ENCODE assay signal across 22 mouse cellular contexts in genomic region chr2:84705295-84705694, GRCm38 (mm10). TPM values are rescaled to one million over a fixed set of nuclear protein-coding genes. Genes with fewer than 3 reads are reported as not detected.
DNase-seq lines count a peak whose midpoint lies in the region; ATAC-seq and TF ChIP-seq lines count a peak whose summit lies in the region.
"Had no signal": no experiment of that assay in that cellular context is flagged by ENCODE, and none has a peak within 500 bp of the region (broad histone marks: within the 10 kb centered on the region; RNA-seq: fewer than 3 reads in every experiment).

No protein-coding gene starts in this region.

- no peak for TF ChIP-seq EP300 in liver, postnatal 0 days (IDR thresholded peaks at IDR 0.05; ENCODE audit: low read depth)
- peak in 1 of 2 experiments; percentile 24; a peak in 2 of 4 replicates for TF ChIP-seq EP300 in MEL (IDR thresholded peaks at IDR 0.05; ENCODE audit: low read depth in 1 of 2, low read length in 2 of 2)

- H3K4me3 ChIP-seq in liver, embryonic 12.5 days = no peak overlapping the region
- H3K4me3 ChIP-seq in liver, postnatal 0 days (ENCODE audit: low read depth, low read length) = no peak overlapping the region
- no peak overlapping the region for H3K4me3 ChIP-seq in MEL (ENCODE audit: control insufficient read depth in 1 of 2, insufficient read depth in 1 of 2, low read depth in 2 of 2, low read length in 2 of 2)
- no peak overlapping the region for H3K4me3 ChIP-seq in stomach, embryonic 16.5 days (replicated peaks; ENCODE audit: low read length)
- no peak overlapping the region for H3K4me3 ChIP-seq in midbrain, embryonic 15.5 days
- no peak overlapping the region for H3K4me3 ChIP-seq in limb, embryonic 10.5 days
- H3K4me3 ChIP-seq: gastrocnemius, adult 2 months; heart, adult 2 months; heart, embryonic 15.5 days; megakaryocyte, embryonic 14.5 days had no signal

- WGBS in liver, embryonic 12.5 days (ENCODE audit: insufficient replicate concordance) = 71% methylated on average over 1 of the region's 1 CpGs
- WGBS in liver, postnatal 0 days (ENCODE audit: insufficient replicate concordance) = 70% methylated on average over 1 of the region's 1 CpGs
- WGBS in stomach, embryonic 16.5 days = 81% methylated on average over 1 of the region's 1 CpGs
- 91% methylated on average over 1 of the region's 1 CpGs for WGBS in midbrain, embryonic 15.5 days
- WGBS in limb, embryonic 10.5 days = 83% methylated on average over 1 of the region's 1 CpGs

- H3K27ac ChIP-seq in liver, embryonic 12.5 days = no peak overlapping the region
- no peak overlapping the region for H3K27ac ChIP-seq in liver, postnatal 0 days (ENCODE audit: low read depth)
- no peak overlapping the region for H3K27ac ChIP-seq in MEL (ENCODE audit: control insufficient read depth, low read depth, low read length)
- H3K27ac ChIP-seq in stomach, embryonic 16.5 days (ENCODE audit: low read length) = peak overlapping the region; percentile 86
- no peak overlapping the region for H3K27ac ChIP-seq in midbrain, embryonic 15.5 days
- no peak overlapping the region for H3K27ac ChIP-seq in limb, embryonic 10.5 days
- H3K27ac ChIP-seq: gastrocnemius, adult 2 months; heart, adult 2 months; heart, embryonic 15.5 days had no signal

- ATAC-seq in liver, embryonic 12.5 days = 0 out of 2 replicates have a peak, but pooled peaks have one; percentile 46
- no peak for ATAC-seq in liver, postnatal 0 days
- ATAC-seq in hematopoietic stem cell, adult 5-6 weeks (replicated peaks in 1 of 2; ENCODE audit: insufficient read depth in 1 of 2, low FRiP score in 2 of 2, low TSS enrichment in 1 of 2, low read depth in 1 of 2, poor library complexity in 2 of 2, severe bottlenecking in 2 of 2) = peak; percentile 12 to 36; a peak in 1 of 4 replicates
- ATAC-seq in stomach, embryonic 16.5 days (ENCODE audit: insufficient read depth, low FRiP score) = peak; percentile 64; the same call in 1 of the 2 replicates
- no peak for ATAC-seq in midbrain, embryonic 15.5 days (replicated peaks)
- ATAC-seq: forebrain, embryonic 16.5 days had no signal

- H3K4me2 ChIP-seq in liver, embryonic 12.5 days = no peak overlapping the region
- no peak overlapping the region for H3K4me2 ChIP-seq in liver, postnatal 0 days (ENCODE audit: low read depth, low read length)
- peak overlapping the region; percentile 25; the same call in 1 of the 2 replicates for H3K4me2 ChIP-seq in stomach, embryonic 16.5 days (ENCODE audit: low read depth, low read length)
- H3K4me2 ChIP-seq in midbrain, embryonic 15.5 days = no peak overlapping the region
- H3K4me2 ChIP-seq: heart, embryonic 15.5 days had no signal

- H3K4me1 ChIP-seq in liver, embryonic 12.5 days = peaks cover 45% of the 10 kb centered on the region
- peaks cover 12% of the 10 kb centered on the region for H3K4me1 ChIP-seq in liver, postnatal 0 days (ENCODE audit: insufficient read depth)
- peaks cover 14 to 21% of the 10 kb centered on the region in 2 experiments for H3K4me1 ChIP-seq in MEL (ENCODE audit: control insufficient read depth in 1 of 2, insufficient read depth in 2 of 2, low read length in 2 of 2)
- H3K4me1 ChIP-seq in stomach, embryonic 16.5 days (ENCODE audit: control insufficient read depth, insufficient read depth, low read length) = 0 out of 2 replicates have a peak, but pooled peaks cover 4% of the 10 kb centered on the region
- H3K4me1 ChIP-seq in midbrain, embryonic 15.5 days = peaks cover 19% of the 10 kb centered on the region
- H3K4me1 ChIP-seq in limb, embryonic 10.5 days = peaks cover 6% of the 10 kb centered on the region

- H3K36me3 ChIP-seq in liver, embryonic 12.5 days = peaks cover 91% of the 10 kb centered on the region
- H3K36me3 ChIP-seq in liver, postnatal 0 days (replicated peaks; ENCODE audit: insufficient read depth, low read length) = peaks cover 59% of the 10 kb centered on the region
- H3K36me3 ChIP-seq in MEL (ENCODE audit: control insufficient read depth in 1 of 2, insufficient read depth in 2 of 2, low read length in 2 of 2) = peaks cover 10 to 55% of the 10 kb centered on the region in 2 experiments
- no peaks in the 10 kb centered on the region for H3K36me3 ChIP-seq in stomach, embryonic 16.5 days (ENCODE audit: control insufficient read depth, insufficient read depth, low read length)
- H3K36me3 ChIP-seq in midbrain, embryonic 15.5 days (replicated peaks) = peaks cover 13% of the 10 kb centered on the region
- H3K36me3 ChIP-seq in limb, embryonic 10.5 days = peaks cover 97% of the 10 kb centered on the region

- H3K9ac ChIP-seq in liver, embryonic 12.5 days = no peak overlapping the region
- no peak overlapping the region for H3K9ac ChIP-seq in liver, postnatal 0 days (replicated peaks)
- no peak overlapping the region for H3K9ac ChIP-seq in MEL (ENCODE audit: control insufficient read depth, low read depth, low read length, poor library complexity, severe bottlenecking)
- H3K9ac ChIP-seq in stomach, embryonic 16.5 days (ENCODE audit: low read length) = no peak overlapping the region
- no peak overlapping the region for H3K9ac ChIP-seq in midbrain, embryonic 15.5 days
- H3K9ac ChIP-seq: heart, embryonic 15.5 days had no signal

- no peaks in the 10 kb centered on the region for H3K27me3 ChIP-seq in liver, embryonic 12.5 days (replicated peaks)
- H3K27me3 ChIP-seq in liver, postnatal 0 days (ENCODE audit: insufficient read depth, low read length) = no peaks in the 10 kb centered on the region
- no peaks in the 10 kb centered on the region for H3K27me3 ChIP-seq in MEL (ENCODE audit: control insufficient read depth in 1 of 2, insufficient read depth in 2 of 2, low read length in 2 of 2)
- H3K27me3 ChIP-seq in stomach, embryonic 16.5 days (ENCODE audit: control insufficient read depth, insufficient read depth, low read length) = no peaks in the 10 kb centered on the region
- no peaks in the 10 kb centered on the region for H3K27me3 ChIP-seq in midbrain, embryonic 15.5 days (replicated peaks)
- no peaks in the 10 kb centered on the region for H3K27me3 ChIP-seq in limb, embryonic 10.5 days (ENCODE audit: low read depth, poor library complexity, severe bottlenecking)
- H3K27me3 ChIP-seq: heart, embryonic 15.5 days; megakaryocyte, embryonic 14.5 days had no signal

- no peak for TF ChIP-seq CTCF in liver, postnatal 0 days (IDR thresholded peaks at IDR 0.05; ENCODE audit: low read depth)
- TF ChIP-seq CTCF in MEL (IDR thresholded peaks at IDR 0.05 in 2 of 3, conservative IDR thresholded peaks at IDR 0.05 in 1 of 3; ENCODE audit: control insufficient read depth in 1 of 3, insufficient read depth in 1 of 3, low read depth in 2 of 3, low read length in 3 of 3, poor library complexity in 1 of 3, severe bottlenecking in 1 of 3) = no peak

- TF ChIP-seq RAD21 in MEL (IDR thresholded peaks at IDR 0.05; ENCODE audit: low read depth, low read length) = no peak

- peaks cover 38% of the 10 kb centered on the region for H3K79me2 ChIP-seq in MEL (ENCODE audit: control insufficient read depth, insufficient read depth, low read length, poor library complexity)

- no peak for TF ChIP-seq POLR2A in MEL (IDR thresholded peaks at IDR 0.05; ENCODE audit: control insufficient read depth in 1 of 2, insufficient read depth in 1 of 2, low read depth in 1 of 2, low read length in 2 of 2, poor library complexity in 1 of 2)

- DNase-seq in liver, postnatal 0 days = no peak
- peak; percentile 49 for DNase-seq in MEL (ENCODE audit: low read depth, low spot score)
- no peak for DNase-seq in limb, embryonic 10.5 days (ENCODE audit: low spot score)
- DNase-seq: cerebellum, postnatal 10 days; gastrocnemius, adult 2 months; heart, adult 2 months; kidney, postnatal 14 days; right cerebral cortex, adult 18-20 months; thymus, postnatal 36 days had no signal

- H3K9me3 ChIP-seq in liver, embryonic 12.5 days (replicated peaks) = no peaks in the 10 kb centered on the region
- H3K9me3 ChIP-seq in liver, postnatal 0 days (ENCODE audit: low read length) = no peaks in the 10 kb centered on the region
- H3K9me3 ChIP-seq in MEL (replicated peaks; ENCODE audit: insufficient read depth, low read length) = no peaks in the 10 kb centered on the region
- H3K9me3 ChIP-seq in stomach, embryonic 16.5 days (replicated peaks; ENCODE audit: control insufficient read depth, low read length) = no peaks in the 10 kb centered on the region
- H3K9me3 ChIP-seq in midbrain, embryonic 15.5 days = no peaks in the 10 kb centered on the region
- no peaks in the 10 kb centered on the region for H3K9me3 ChIP-seq in limb, embryonic 10.5 days (replicated peaks)
- H3K9me3 ChIP-seq: heart, embryonic 15.5 days; megakaryocyte, embryonic 14.5 days had no signal

RNA-seq across cellular contexts. Expression of gene Zdhhc5, which starts 9.7 kb away (rescaled TPM):
- 28.1 and 29.3 TPM in 2 replicates for polyA plus RNA-seq in liver, embryonic 12.5 days (2016; fragmentation: Nextera tagmentation; extraction: Ambion mirVana)
- 11.3 and 13.4 TPM in 2 replicates for polyA plus RNA-seq in liver, postnatal 0 days (2015; fragmentation: Nextera tagmentation; extraction: Ambion mirVana)
- total RNA-seq in MEL (2012; rRNA removed) = 26.4 and 29.3 TPM in 2 replicates
- polyA plus RNA-seq in MEL (2012; ENCODE audit: insufficient read depth in 1 of 2, insufficient read length in 2 of 2, low read depth in 1 of 2, low replicate concordance in 2 of 2, missing spikeins in 1 of 2) = 10 to 100 TPM in 1 of 2 experiments, not detected in 1; 42.9 TPM
- 30.1 and 33.2 TPM in 2 replicates for total RNA-seq in hematopoietic stem cell, adult 5-6 weeks (2017)
- 36.9 and 40.0 TPM in 2 replicates for polyA plus RNA-seq in stomach, embryonic 16.5 days (2015; fragmentation: Nextera tagmentation; extraction: Ambion mirVana)
- 19.0 and 19.9 TPM in 2 replicates for polyA plus RNA-seq in midbrain, embryonic 15.5 days (2015; fragmentation: Nextera tagmentation; extraction: Ambion mirVana)
- 33.7 and 34.3 TPM in 2 replicates for polyA plus RNA-seq in limb, embryonic 10.5 days (2016; fragmentation: Nextera tagmentation; extraction: Ambion mirVana)

RNA-seq across cellular contexts. Expression of gene Clp1, which starts 21.9 kb away (rescaled TPM):
- polyA plus RNA-seq in liver, embryonic 12.5 days (2016; fragmentation: Nextera tagmentation; extraction: Ambion mirVana) = 57.2 and 59.8 TPM in 2 replicates
- polyA plus RNA-seq in liver, postnatal 0 days (2015; fragmentation: Nextera tagmentation; extraction: Ambion mirVana) = 31.7 and 32.1 TPM in 2 replicates
- 27.1 and 29.1 TPM in 2 replicates for total RNA-seq in MEL (2012; rRNA removed)
- 10 to 100 TPM in 1 of 2 experiments, not detected in 1; 29.8 TPM for polyA plus RNA-seq in MEL (2012; ENCODE audit: insufficient read depth in 1 of 2, insufficient read length in 2 of 2, low read depth in 1 of 2, low replicate concordance in 2 of 2, missing spikeins in 1 of 2)
- 37.4 and 38.4 TPM in 2 replicates for total RNA-seq in hematopoietic stem cell, adult 5-6 weeks (2017)
- polyA plus RNA-seq in stomach, embryonic 16.5 days (2015; fragmentation: Nextera tagmentation; extraction: Ambion mirVana) = 26.6 and 28.4 TPM in 2 replicates
- 24.4 and 25.2 TPM in 2 replicates for polyA plus RNA-seq in midbrain, embryonic 15.5 days (2015; fragmentation: Nextera tagmentation; extraction: Ambion mirVana)
- polyA plus RNA-seq in limb, embryonic 10.5 days (2016; fragmentation: Nextera tagmentation; extraction: Ambion mirVana) = 57.8 and 58.8 TPM in 2 replicates

RNA-seq across cellular contexts. Expression of gene Tmx2, which starts 26.4 kb away (rescaled TPM):
- polyA plus RNA-seq in liver, embryonic 12.5 days (2016; fragmentation: Nextera tagmentation; extraction: Ambion mirVana) = 86.3 and 88.8 TPM in 2 replicates
- 55.9 and 60.6 TPM in 2 replicates for polyA plus RNA-seq in liver, postnatal 0 days (2015; fragmentation: Nextera tagmentation; extraction: Ambion mirVana)
- total RNA-seq in MEL (2012; rRNA removed) = 54.2 and 66.8 TPM in 2 replicates
- 10 to 100 TPM in 1 of 2 experiments, not detected in 1; 64.6 TPM for polyA plus RNA-seq in MEL (2012; ENCODE audit: insufficient read depth in 1 of 2, insufficient read length in 2 of 2, low read depth in 1 of 2, low replicate concordance in 2 of 2, missing spikeins in 1 of 2)
- total RNA-seq in hematopoietic stem cell, adult 5-6 weeks (2017) = 48.9 and 55.8 TPM in 2 replicates
- polyA plus RNA-seq in stomach, embryonic 16.5 days (2015; fragmentation: Nextera tagmentation; extraction: Ambion mirVana) = 125 and 127 TPM in 2 replicates
- polyA plus RNA-seq in midbrain, embryonic 15.5 days (2015; fragmentation: Nextera tagmentation; extraction: Ambion mirVana) = 271 and 279 TPM in 2 replicates
- 115 and 132 TPM in 2 replicates for polyA plus RNA-seq in limb, embryonic 10.5 days (2016; fragmentation: Nextera tagmentation; extraction: Ambion mirVana)

RNA-seq across cellular contexts. Expression of gene Med19, which starts 27.1 kb away (rescaled TPM):
- 27.2 and 28.1 TPM in 2 replicates for polyA plus RNA-seq in liver, embryonic 12.5 days (2016; fragmentation: Nextera tagmentation; extraction: Ambion mirVana)
- polyA plus RNA-seq in liver, postnatal 0 days (2015; fragmentation: Nextera tagmentation; extraction: Ambion mirVana) = 12.7 and 13.2 TPM in 2 replicates
- total RNA-seq in MEL (2012; rRNA removed) = 13.9 and 18.8 TPM in 2 replicates
- 10 to 100 TPM in 1 of 2 experiments, not detected in 1; 26.0 TPM for polyA plus RNA-seq in MEL (2012; ENCODE audit: insufficient read depth in 1 of 2, insufficient read length in 2 of 2, low read depth in 1 of 2, low replicate concordance in 2 of 2, missing spikeins in 1 of 2)
- total RNA-seq in hematopoietic stem cell, adult 5-6 weeks (2017) = 25.0 and 28.6 TPM in 2 replicates
- 27.2 and 28.3 TPM in 2 replicates for polyA plus RNA-seq in stomach, embryonic 16.5 days (2015; fragmentation: Nextera tagmentation; extraction: Ambion mirVana)
- polyA plus RNA-seq in midbrain, embryonic 15.5 days (2015; fragmentation: Nextera tagmentation; extraction: Ambion mirVana) = 49.5 and 50.1 TPM in 2 replicates
- 41.1 and 43.4 TPM in 2 replicates for polyA plus RNA-seq in limb, embryonic 10.5 days (2016; fragmentation: Nextera tagmentation; extraction: Ambion mirVana)

RNA-seq across cellular contexts. Expression of gene Gm28635, which starts 27.5 kb away (rescaled TPM):
- polyA plus RNA-seq in liver, embryonic 12.5 days (2016; fragmentation: Nextera tagmentation; extraction: Ambion mirVana) = not detected in 2 replicates
- polyA plus RNA-seq in liver, postnatal 0 days (2015; fragmentation: Nextera tagmentation; extraction: Ambion mirVana) = not detected in 2 replicates
- total RNA-seq in MEL (2012; rRNA removed) = 0.19 TPM in 1 of 2 replicates, not detected in the other
- not detected for polyA plus RNA-seq in MEL (2012; ENCODE audit: insufficient read depth in 1 of 2, insufficient read length in 2 of 2, low read depth in 1 of 2, low replicate concordance in 2 of 2, missing spikeins in 1 of 2)
- not detected in 2 replicates for total RNA-seq in hematopoietic stem cell, adult 5-6 weeks (2017)
- polyA plus RNA-seq in stomach, embryonic 16.5 days (2015; fragmentation: Nextera tagmentation; extraction: Ambion mirVana) = not detected in 2 replicates
- polyA plus RNA-seq in midbrain, embryonic 15.5 days (2015; fragmentation: Nextera tagmentation; extraction: Ambion mirVana) = not detected in 2 replicates
- polyA plus RNA-seq in limb, embryonic 10.5 days (2016; fragmentation: Nextera tagmentation; extraction: Ambion mirVana) = not detected in 2 replicates
- total RNA-seq: adrenal gland, adult 18-20 months had no signal
- polyA plus RNA-seq: forebrain, embryonic 16.5 days; heart, adult 2 months; heart, embryonic 15.5 days; hindbrain, embryonic 11.5 days; limb, embryonic 14.5 days; lung, embryonic 16.5 days; neural tube, embryonic 11.5 days; testis, adult 2 months had no signal

Comparison
In these comparisons a context has a peak if more than half of its experiments do, and no peak if none do; other contexts are left out.
1. ATAC-seq: peak in liver, embryonic 12.5 days (single experiment), hematopoietic stem cell, adult 5-6 weeks (2 of 2) and stomach, embryonic 16.5 days (single experiment); none in liver, postnatal 0 days (single experiment) and midbrain, embryonic 15.5 days (single experiment).